Mouse (Mus musculus) heart, adult 2 months (tissue): ENCODE data around the gene Kdf1. TPM values are rescaled to one million over a fixed set of nuclear protein-coding genes. Genes with fewer than 3 reads are reported as not detected.
A peak's percentile ranks its signal among the peaks of the same experiment; 100 is the strongest.

ENCODE experiments used
- DNase-seq, 2 experiments: peaks; one replicate each; pipeline ENCODE4 v3.0.0; 2021
- H3K27ac ChIP-seq: fragments of 200-600 bp; 2 replicates; pipeline ENCODE4 v1.8.1; 2022
- H3K27me3 ChIP-seq: fragments of 200-500 bp; 2 replicates; pipeline ENCODE4 v1.6.1; 2012; ENCODE audit warnings: mild to moderate bottlenecking, low read length, inconsistent platforms, mixed read lengths; ENCODE audit not compliant: control insufficient read depth, insufficient read depth
- H3K36me3 ChIP-seq: fragments of 200-500 bp; 2 replicates; pipeline ENCODE4 v1.6.1; 2012; ENCODE audit warnings: low read length, inconsistent platforms; ENCODE audit not compliant: control insufficient read depth, insufficient read depth
- H3K4me1 ChIP-seq: fragments of 200-500 bp; 2 replicates; pipeline ENCODE4 v1.6.1; 2011; ENCODE audit warnings: low read length; ENCODE audit not compliant: control insufficient read depth, insufficient read depth
- H3K4me3 ChIP-seq: fragments of 200-600 bp; 2 replicates; pipeline ENCODE4 v1.8.1; 2022
- H3K79me2 ChIP-seq: fragments of 200-500 bp; replicated peaks from 2 replicates; pipeline ENCODE4 v1.6.1; 2012; ENCODE audit warnings: mild to moderate bottlenecking, inconsistent platforms, low read length, moderate library complexity, mixed read lengths; ENCODE audit not compliant: control insufficient read depth, insufficient read depth
- H3K9ac ChIP-seq: fragments of 200-500 bp; 2 replicates; pipeline ENCODE4 v1.6.1; 2012; ENCODE audit warnings: low read depth, mild to moderate bottlenecking, control low read depth, inconsistent platforms, low read length, mixed read lengths
- CTCF ChIP-seq: fragments of 200-600 bp; IDR thresholded peaks from 2 replicates; pipeline ENCODE4 v1.8.1; 2022; ENCODE audit warnings: antibody characterized with exemption, mild to moderate bottlenecking, moderate library complexity
- EP300 ChIP-seq: fragments of 200-500 bp; IDR thresholded peaks from 2 replicates; pipeline ENCODE4 v1.6.1; 2011; ENCODE audit warnings: low read depth, low read length, control low read depth; ENCODE audit not compliant: insufficient read depth
- POLR2A ChIP-seq: fragments of 200-500 bp; IDR thresholded peaks from 2 replicates; pipeline ENCODE4 v1.6.1; 2011; ENCODE audit warnings: mild to moderate bottlenecking, low read depth, low read length, control low read depth; ENCODE audit not compliant: insufficient read depth
- WGBS: fragments of 180-500 bp; shearing (Covaris S2); methylation state at CpG from one replicate; pipeline ENCODE4 v1.1.7; 2018; 5-methylcytosine and 5-hydroxymethylcytosine counted together
- intact Hi-C: fragments of 180-260 bp; cut with DNase I; formaldehyde crosslinking; loops from one replicate; pipeline ENCODE4 v1.15.1; 2025
- polyA plus RNA-seq: library from polyadenylated mRNA; depleted of rRNA; stranded (reverse); fragments of >200 nt; gene quantifications from 2 replicates; pipeline ENCODE4 v1.2.3, GENCODE M21; 2012
- total RNA-seq, 2 experiments: library from RNA; stranded (reverse); gene quantifications; 2 replicates each; pipeline ENCODE4 v1.2.3; 2021

Gene Kdf1
- total and polyA plus RNA-seq, 3 experiments: 0.23 TPM; not detected in 2

- Histone ChIP-seq H3K4me3 (peak overlapping the region; percentile 48), H3K36me3 (no peaks in the 10 kb centered on the region), H3K4me1 (peaks cover 4% of the 10 kb centered on the region; the same call in 1 of the 2 replicates), H3K27me3 (no peaks in the 10 kb centered on the region), H3K9ac (peak overlapping the region; percentile 60), H3K79me2 (peaks cover 2% of the 10 kb centered on the region; the same call in 1 of the 2 replicates), H3K27ac (peak overlapping the region; percentile 80)
- DNase-seq: peak; percentile 39 to 49
- WGBS: 38% methylated on average over 19 of the region's 19 CpGs
- TF ChIP-seq POLR2A (no peak), CTCF (no peak), EP300 (0 out of 2 replicates have a peak, but pooled peaks have one; percentile 4)
- intact Hi-C loops: no loop called here
These were observed 34.9 kb downstream of the Kdf1 start for GRCm38 (mm10) chr4:133553448-133554330.

- intact Hi-C loops: no loop called here
- Histone ChIP-seq H3K4me1 (peaks cover 4% of the 10 kb centered on the region; the same call in 1 of the 2 replicates), H3K9ac (no peak overlapping the region), H3K4me3 (no peak overlapping the region), H3K79me2 (peaks cover 2% of the 10 kb centered on the region; the same call in 1 of the 2 replicates), H3K27ac (no peak overlapping the region), H3K36me3 (no peaks in the 10 kb centered on the region), H3K27me3 (no peaks in the 10 kb centered on the region)
- TF ChIP-seq POLR2A (no peak), EP300 (no peak), CTCF (no peak)
- 41% methylated on average over 10 of the region's 10 CpGs for WGBS
- DNase-seq: no peak
These were observed 38.4 kb downstream of the Kdf1 start for GRCm38 (mm10) chr4:133557041-133557717.

- 65% methylated on average over 4 of the region's 4 CpGs for WGBS
These were observed 41.1 kb downstream of the Kdf1 start for GRCm38 (mm10) chr4:133559846-133560245.

GRCm38 (mm10) chr4:133561622-133562021 lies 42.9 kb downstream of the Kdf1 start:
- Histone ChIP-seq H3K4me3 (no peak overlapping the region), H3K9ac (no peak overlapping the region), H3K79me2 (no peaks in the 10 kb centered on the region), H3K36me3 (no peaks in the 10 kb centered on the region), H3K27me3 (no peaks in the 10 kb centered on the region), H3K27ac (no peak overlapping the region), H3K4me1 (no peaks in the 10 kb centered on the region)
- intact Hi-C loops: no loop called here
- WGBS: 68% methylated on average over 4 of the region's 4 CpGs
- TF ChIP-seq POLR2A: no peak
- no peak for TF ChIP-seq EP300
- no peak for TF ChIP-seq CTCF
- DNase-seq: no peak

More at GRCm38 (mm10) chr4:133559846-133560245, 41.1 kb downstream of the Kdf1 start:
- no peak overlapping the region for H3K27ac ChIP-seq
- H3K4me3 ChIP-seq: no peak overlapping the region
- no peaks in the 10 kb centered on the region for H3K36me3 ChIP-seq
- no peaks in the 10 kb centered on the region; the same call in 1 of the 2 replicates for H3K4me1 ChIP-seq
- H3K79me2 ChIP-seq: peaks cover 2% of the 10 kb centered on the region; the same call in 1 of the 2 replicates
- no peak for TF ChIP-seq CTCF
- no peak for TF ChIP-seq POLR2A
- TF ChIP-seq EP300: no peak
- H3K27me3 ChIP-seq: no peaks in the 10 kb centered on the region
- DNase-seq: no peak
- intact Hi-C loops: no loop called here
- no peak overlapping the region for H3K9ac ChIP-seq

GRCm38 (mm10) chr4:133563123-133563571 lies 44.4 kb downstream of the Kdf1 start:
- 35% methylated on average over 11 of the region's 11 CpGs for WGBS
- Histone ChIP-seq H3K9ac (0 out of 2 replicates have a peak overlapping the region, but pooled peaks have one; percentile 1), H3K4me1 (no peaks in the 10 kb centered on the region), H3K4me3 (no peak overlapping the region), H3K79me2 (no peaks in the 10 kb centered on the region), H3K36me3 (no peaks in the 10 kb centered on the region), H3K27ac (peak overlapping the region; percentile 81), H3K27me3 (no peaks in the 10 kb centered on the region)
- intact Hi-C loops: no loop called here
- TF ChIP-seq EP300 (peak; percentile 87), POLR2A (0 out of 2 replicates have a peak, but pooled peaks have one; percentile 32), CTCF (no peak)
- DNase-seq: peak; percentile 75 to 84
